In genomic region chr4:152691735-152692134, GRCm38 (mm10) we compare ENCODE assay signal across 14 mouse cellular contexts.
DNase-seq lines count a peak whose midpoint lies in the region; ATAC-seq and TF ChIP-seq lines count a peak whose summit lies in the region.
"Had no signal": no experiment of that assay in that cellular context is flagged by ENCODE, and none has a peak within 500 bp of the region (broad histone marks: within the 10 kb centered on the region; RNA-seq: fewer than 3 reads in every experiment).

No protein-coding gene starts in this region.

- no peak overlapping the region for H3K9ac ChIP-seq in kidney, embryonic 15.5 days
- no peak overlapping the region for H3K9ac ChIP-seq in stomach, embryonic 15.5 days
- no peak overlapping the region for H3K9ac ChIP-seq in stomach, postnatal 0 days (ENCODE audit: low read length)
- H3K9ac ChIP-seq: embryonic facial prominence, embryonic 12.5 days; liver, postnatal 0 days had no signal

- H3K36me3 ChIP-seq in kidney, embryonic 15.5 days, result no peaks in the 10 kb centered on the region
- H3K36me3 ChIP-seq in stomach, embryonic 15.5 days, result no peaks in the 10 kb centered on the region
- no peaks in the 10 kb centered on the region for H3K36me3 ChIP-seq in stomach, postnatal 0 days (ENCODE audit: control insufficient read depth, insufficient read depth, low read length)
- H3K36me3 ChIP-seq: embryonic facial prominence, embryonic 12.5 days; heart, embryonic 10.5 days had no signal

- ATAC-seq in kidney, embryonic 15.5 days (replicated peaks; ENCODE audit: low FRiP score), result peak; percentile 71
- peak; percentile 40; the same call in 1 of the 2 replicates for ATAC-seq in stomach, embryonic 15.5 days (ENCODE audit: insufficient read depth, low FRiP score, low read depth)
- ATAC-seq in stomach, postnatal 0 days (ENCODE audit: low FRiP score, low TSS enrichment), result no peak
- ATAC-seq: liver, postnatal 0 days had no signal

- H3K4me3 ChIP-seq in kidney, embryonic 15.5 days (replicated peaks), result no peak overlapping the region
- no peak overlapping the region for H3K4me3 ChIP-seq in stomach, embryonic 15.5 days (replicated peaks)
- H3K4me3 ChIP-seq in stomach, postnatal 0 days (ENCODE audit: low read depth, low read length), result no peak overlapping the region
- H3K4me3 ChIP-seq: embryonic facial prominence, embryonic 12.5 days; heart, embryonic 10.5 days had no signal

- H3K9me3 ChIP-seq in kidney, embryonic 15.5 days (replicated peaks), result no peaks in the 10 kb centered on the region
- H3K9me3 ChIP-seq in stomach, embryonic 15.5 days, result no peaks in the 10 kb centered on the region
- no peaks in the 10 kb centered on the region for H3K9me3 ChIP-seq in stomach, postnatal 0 days (ENCODE audit: control insufficient read depth, low read length)
- H3K9me3 ChIP-seq: embryonic facial prominence, embryonic 12.5 days; heart, embryonic 10.5 days had no signal

- no peak overlapping the region for H3K27ac ChIP-seq in kidney, embryonic 15.5 days
- H3K27ac ChIP-seq in stomach, embryonic 15.5 days, result no peak overlapping the region
- H3K27ac ChIP-seq in stomach, postnatal 0 days (replicated peaks), result no peak overlapping the region
- H3K27ac ChIP-seq: embryonic facial prominence, embryonic 12.5 days; heart, embryonic 10.5 days had no signal

- DNase-seq in kidney, postnatal 10 days, result no peak
- no peak for DNase-seq in stomach, postnatal 0 days (ENCODE audit: low spot score)
- peak; percentile 45 for DNase-seq in mesoderm, embryonic 11.5 days (ENCODE audit: low read depth, low spot score)
- DNase-seq in left cerebral cortex, postnatal 10 days (ENCODE audit: extremely low spot score in 1 of 2, low spot score in 2 of 2), result no peak
- no peak for DNase-seq in urinary bladder, postnatal 10 days (ENCODE audit: low spot score)
- DNase-seq: gastrocnemius, postnatal 25 days; heart, postnatal 10 days; liver; liver, postnatal 0 days; thymus, postnatal 25 days had no signal

- H3K4me1 ChIP-seq in kidney, embryonic 15.5 days, result peaks cover 20% of the 10 kb centered on the region
- H3K4me1 ChIP-seq in stomach, embryonic 15.5 days, result no peaks in the 10 kb centered on the region
- no peaks in the 10 kb centered on the region for H3K4me1 ChIP-seq in stomach, postnatal 0 days (replicated peaks; ENCODE audit: control insufficient read depth, insufficient read depth)
- H3K4me1 ChIP-seq: embryonic facial prominence, embryonic 12.5 days; heart, embryonic 10.5 days had no signal

- TF ChIP-seq EP300 in stomach, postnatal 0 days (optimal IDR thresholded peaks at IDR 0.05), result no peak

- intact Hi-C loops in left cerebral cortex, postnatal 10 days (cut with DNase I), result no loop called here

- WGBS in kidney, embryonic 15.5 days, result 19% methylated on average over 12 of the region's 12 CpGs
- WGBS in stomach, embryonic 15.5 days, result 23% methylated on average over 12 of the region's 12 CpGs
- 21% methylated on average over 12 of the region's 12 CpGs for WGBS in stomach, postnatal 0 days

- TF ChIP-seq CTCF in stomach, postnatal 0 days (IDR thresholded peaks at IDR 0.05; ENCODE audit: low read depth), result no peak

- H3K27me3 ChIP-seq in kidney, embryonic 15.5 days, result no peaks in the 10 kb centered on the region
- H3K27me3 ChIP-seq in stomach, embryonic 15.5 days (replicated peaks), result no peaks in the 10 kb centered on the region
- H3K27me3 ChIP-seq in stomach, postnatal 0 days (ENCODE audit: control insufficient read depth, insufficient read depth, low read length), result no peaks in the 10 kb centered on the region
- H3K27me3 ChIP-seq: embryonic facial prominence, embryonic 12.5 days had no signal

- peak overlapping the region; percentile 16; the same call in 1 of the 2 replicates for H3K4me2 ChIP-seq in kidney, embryonic 15.5 days
- no peak overlapping the region for H3K4me2 ChIP-seq in stomach, embryonic 15.5 days
- no peak overlapping the region for H3K4me2 ChIP-seq in stomach, postnatal 0 days (replicated peaks; ENCODE audit: low read depth)
- H3K4me2 ChIP-seq: embryonic facial prominence, embryonic 12.5 days had no signal
